Mouse (Mus musculus): ENCODE results near the gene Sfrp4. TPM values are rescaled to one million over a fixed set of nuclear protein-coding genes. Genes with fewer than 3 reads are reported as not detected.
"Not testable (repeated sequence)": the region's sequence is repeated elsewhere in the genome, so short reads cannot be mapped to it uniquely, and the experiment has no call there.

Gene Sfrp4
- polyA plus RNA-seq (2016; fragmentation: Nextera tagmentation; extraction: Ambion mirVana) = 1.2 and 1.4 TPM in 2 replicates

GRCm38 (mm10) chr13:19622573-19623227, at the start of gene Sfrp4:
TSS of gene Sfrp4 (plus strand) at chr13:19623104.
- WGBS = 4% methylated on average over 25 of the region's 25 CpGs
- peak; percentile 58 for ATAC-seq (ENCODE audit: low FRiP score)
- H3K9me3 ChIP-seq (replicated peaks) = no peaks in the 10 kb centered on the region
- peaks cover 17% of the 10 kb centered on the region for H3K4me1 ChIP-seq
- peak within 1 kb of the TSS; percentile 71 for H3K4me2 ChIP-seq (replicated peaks)
- no peak within 1 kb of the TSS for H3K27ac ChIP-seq
- peaks cover 18% of the 10 kb centered on the region for H3K27me3 ChIP-seq
- peak within 1 kb of the TSS; percentile 52 for H3K4me3 ChIP-seq
- H3K36me3 ChIP-seq = no peaks in the 10 kb centered on the region
- H3K9ac ChIP-seq = peak within 1 kb of the TSS; percentile 59

GRCm38 (mm10) chr13:19574723-19575122, 48.2 kb upstream of the Sfrp4 start:
- not testable (repeated sequence) for H3K4me3 ChIP-seq; H3K27ac ChIP-seq; H3K9ac ChIP-seq; H3K9me3 ChIP-seq (replicated peaks); H3K27me3 ChIP-seq; H3K4me2 ChIP-seq (replicated peaks); H3K36me3 ChIP-seq; H3K4me1 ChIP-seq; ATAC-seq (ENCODE audit: low FRiP score)
- WGBS = 97% methylated on average over 2 of the region's 2 CpGs

GRCm38 (mm10) chr13:19575947-19576346, 47.0 kb upstream of the Sfrp4 start:
- ATAC-seq (ENCODE audit: low FRiP score) = no peak
- H3K4me3 ChIP-seq = no peak overlapping the region
- H3K27ac ChIP-seq = no peak overlapping the region
- WGBS = 88% methylated on average over 3 of the region's 3 CpGs
- no peaks in the 10 kb centered on the region for H3K4me1 ChIP-seq
- H3K36me3 ChIP-seq = no peaks in the 10 kb centered on the region
- no peak overlapping the region for H3K4me2 ChIP-seq (replicated peaks)
- no peak overlapping the region for H3K9ac ChIP-seq
- H3K9me3 ChIP-seq (replicated peaks) = no peaks in the 10 kb centered on the region
- H3K27me3 ChIP-seq = no peaks in the 10 kb centered on the region

- Histone ChIP-seq H3K4me1 (no peaks in the 10 kb centered on the region), H3K4me2 (replicated peaks) (no peak overlapping the region), H3K27me3 (no peaks in the 10 kb centered on the region), H3K9ac (no peak overlapping the region), H3K27ac (no peak overlapping the region), H3K4me3 (no peak overlapping the region), H3K9me3 (replicated peaks) (no peaks in the 10 kb centered on the region), H3K36me3 (no peaks in the 10 kb centered on the region)
- ATAC-seq (ENCODE audit: low FRiP score) = no peak
- WGBS = 89% methylated on average over 3 of the region's 3 CpGs
Measured at GRCm38 (mm10) chr13:19590996-19591759, 31.7 kb upstream of the Sfrp4 start.

GRCm38 (mm10) chr13:19595141-19595540, 27.8 kb upstream of the Sfrp4 start:
- no peak for ATAC-seq (ENCODE audit: low FRiP score)
- H3K4me3 ChIP-seq = no peak overlapping the region
- H3K4me1 ChIP-seq = no peaks in the 10 kb centered on the region
- WGBS = 92% methylated on average over 1 of the region's 1 CpGs
- H3K9me3 ChIP-seq (replicated peaks) = no peaks in the 10 kb centered on the region
- H3K4me2 ChIP-seq (replicated peaks) = no peak overlapping the region
- no peaks in the 10 kb centered on the region for H3K27me3 ChIP-seq
- no peak overlapping the region for H3K9ac ChIP-seq
- H3K27ac ChIP-seq = no peak overlapping the region
- H3K36me3 ChIP-seq = no peaks in the 10 kb centered on the region

- no peaks in the 10 kb centered on the region for H3K36me3 ChIP-seq
- H3K9ac ChIP-seq = no peak overlapping the region
- H3K4me3 ChIP-seq = no peak overlapping the region
- H3K4me2 ChIP-seq (replicated peaks) = no peak overlapping the region
- H3K27me3 ChIP-seq = no peaks in the 10 kb centered on the region
- WGBS = 92% methylated on average over 6 of the region's 6 CpGs
- ATAC-seq (ENCODE audit: low FRiP score) = no peak
- no peaks in the 10 kb centered on the region for H3K9me3 ChIP-seq (replicated peaks)
- H3K4me1 ChIP-seq = no peaks in the 10 kb centered on the region
- no peak overlapping the region for H3K27ac ChIP-seq
Measured at GRCm38 (mm10) chr13:19599242-19599641, 23.7 kb upstream of the Sfrp4 start.

GRCm38 (mm10) chr13:19602531-19602930, 20.4 kb upstream of the Sfrp4 start:
- Histone ChIP-seq H3K4me3 (no peak overlapping the region), H3K9ac (no peak overlapping the region), H3K27me3 (no peaks in the 10 kb centered on the region), H3K9me3 (replicated peaks) (no peaks in the 10 kb centered on the region), H3K4me2 (replicated peaks) (no peak overlapping the region), H3K27ac (no peak overlapping the region), H3K4me1 (no peaks in the 10 kb centered on the region), H3K36me3 (no peaks in the 10 kb centered on the region)
- no peak for ATAC-seq (ENCODE audit: low FRiP score)
- WGBS = 85% methylated on average over 1 of the region's 1 CpGs

GRCm38 (mm10) chr13:19603719-19604118, 19.2 kb upstream of the Sfrp4 start:
- 95% methylated on average over 1 of the region's 1 CpGs for WGBS
- no peak overlapping the region for H3K4me3 ChIP-seq
- H3K9me3 ChIP-seq (replicated peaks) = no peaks in the 10 kb centered on the region
- ATAC-seq (ENCODE audit: low FRiP score) = no peak
- H3K4me1 ChIP-seq = no peaks in the 10 kb centered on the region
- no peak overlapping the region for H3K27ac ChIP-seq
- H3K9ac ChIP-seq = no peak overlapping the region
- H3K4me2 ChIP-seq (replicated peaks) = no peak overlapping the region
- H3K36me3 ChIP-seq = no peaks in the 10 kb centered on the region
- no peaks in the 10 kb centered on the region for H3K27me3 ChIP-seq

- Histone ChIP-seq H3K27ac (no peak overlapping the region), H3K9me3 (replicated peaks) (no peaks in the 10 kb centered on the region), H3K9ac (no peak overlapping the region), H3K4me2 (replicated peaks) (no peak overlapping the region), H3K4me1 (no peaks in the 10 kb centered on the region), H3K4me3 (no peak overlapping the region), H3K27me3 (no peaks in the 10 kb centered on the region), H3K36me3 (no peaks in the 10 kb centered on the region)
- no peak for ATAC-seq (ENCODE audit: low FRiP score)
Measured at GRCm38 (mm10) chr13:19604916-19605315, 18.0 kb upstream of the Sfrp4 start.

- Histone ChIP-seq H3K4me3 (no peak overlapping the region), H3K9me3 (replicated peaks) (no peaks in the 10 kb centered on the region), H3K36me3 (no peaks in the 10 kb centered on the region), H3K4me2 (replicated peaks) (no peak overlapping the region), H3K9ac (no peak overlapping the region), H3K27ac (no peak overlapping the region), H3K4me1 (peaks cover 9% of the 10 kb centered on the region), H3K27me3 (no peaks in the 10 kb centered on the region)
- no peak for ATAC-seq (ENCODE audit: low FRiP score)
Measured at GRCm38 (mm10) chr13:19608120-19608519, 14.8 kb upstream of the Sfrp4 start.

- no peaks in the 10 kb centered on the region for H3K9me3 ChIP-seq (replicated peaks)
- no peak overlapping the region for H3K27ac ChIP-seq
- no peak overlapping the region for H3K4me3 ChIP-seq
- 36% methylated on average over 1 of the region's 1 CpGs for WGBS
- H3K4me1 ChIP-seq = peaks cover 9% of the 10 kb centered on the region
- no peak overlapping the region for H3K4me2 ChIP-seq (replicated peaks)
- peak; percentile 72 for ATAC-seq (ENCODE audit: low FRiP score)
- no peaks in the 10 kb centered on the region for H3K27me3 ChIP-seq
- no peak overlapping the region for H3K9ac ChIP-seq
- no peaks in the 10 kb centered on the region for H3K36me3 ChIP-seq
Measured at GRCm38 (mm10) chr13:19612348-19612747, 10.6 kb upstream of the Sfrp4 start.

GRCm38 (mm10) chr13:19612963-19613362, 9.9 kb upstream of the Sfrp4 start:
- 51% methylated on average over 3 of the region's 3 CpGs for WGBS
- no peaks in the 10 kb centered on the region for H3K36me3 ChIP-seq
- ATAC-seq (ENCODE audit: low FRiP score) = no peak
- H3K4me2 ChIP-seq (replicated peaks) = no peak overlapping the region
- no peaks in the 10 kb centered on the region for H3K27me3 ChIP-seq
- H3K4me1 ChIP-seq = peaks cover 9% of the 10 kb centered on the region
- no peak overlapping the region for H3K9ac ChIP-seq
- no peaks in the 10 kb centered on the region for H3K9me3 ChIP-seq (replicated peaks)
- no peak overlapping the region for H3K4me3 ChIP-seq
- H3K27ac ChIP-seq = no peak overlapping the region

GRCm38 (mm10) chr13:19613426-19613825, 9.5 kb upstream of the Sfrp4 start:
- Histone ChIP-seq H3K4me3 (no peak overlapping the region), H3K36me3 (no peaks in the 10 kb centered on the region), H3K27ac (no peak overlapping the region), H3K9me3 (replicated peaks) (no peaks in the 10 kb centered on the region), H3K4me1 (peaks cover 13% of the 10 kb centered on the region), H3K27me3 (no peaks in the 10 kb centered on the region), H3K9ac (no peak overlapping the region), H3K4me2 (replicated peaks) (no peak overlapping the region)
- 83% methylated on average over 1 of the region's 1 CpGs for WGBS
- ATAC-seq (ENCODE audit: low FRiP score) = no peak
